Mouse (Mus musculus) thymus, adult 2 months (tissue): ENCODE measurements around the gene Gm36028.

Experiments used
- CTCF ChIP-seq: fragments of 200-500 bp; IDR thresholded peaks from 2 replicates; pipeline ENCODE4 v1.5.1; 2012; ENCODE audit warnings: mild to moderate bottlenecking, control low read depth, low read length, moderate library complexity, borderline replicate concordance; ENCODE audit not compliant: control insufficient read depth, poor library complexity, insufficient read depth; ENCODE audit errors: extremely low read depth
- POLR2A ChIP-seq: fragments of 200-500 bp; IDR thresholded peaks from 2 replicates; pipeline ENCODE4 v1.6.1; 2012; ENCODE audit warnings: mild to moderate bottlenecking, low read length, control low read depth, moderate library complexity; ENCODE audit not compliant: control insufficient read depth, poor library complexity, insufficient read depth; ENCODE audit errors: extremely low read depth

DNA sequence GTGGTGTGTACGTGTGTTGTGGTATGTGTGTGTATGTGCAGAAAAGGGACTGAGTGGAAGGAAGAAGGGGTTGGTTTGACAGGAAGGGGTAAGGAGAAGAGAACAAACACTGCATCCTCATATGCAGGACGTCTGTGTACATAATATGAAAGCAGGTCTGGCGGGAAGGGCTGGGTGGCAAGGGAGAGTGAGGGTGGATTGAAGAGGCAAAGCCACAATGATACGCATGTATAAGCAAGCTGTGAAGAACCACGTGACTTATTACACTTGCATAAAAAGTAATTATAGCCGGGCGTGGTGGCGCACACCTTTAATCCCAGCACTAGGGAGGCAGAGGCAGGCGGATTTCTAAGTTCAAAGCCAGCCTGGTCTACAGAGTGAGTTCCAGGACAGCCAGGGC, 4.9 kb upstream of the Gm36028 start:
- TF ChIP-seq CTCF (no peak), POLR2A (no peak)
